ENCODE assay signal across 12 mouse cellular contexts in the genomic region with DNA sequence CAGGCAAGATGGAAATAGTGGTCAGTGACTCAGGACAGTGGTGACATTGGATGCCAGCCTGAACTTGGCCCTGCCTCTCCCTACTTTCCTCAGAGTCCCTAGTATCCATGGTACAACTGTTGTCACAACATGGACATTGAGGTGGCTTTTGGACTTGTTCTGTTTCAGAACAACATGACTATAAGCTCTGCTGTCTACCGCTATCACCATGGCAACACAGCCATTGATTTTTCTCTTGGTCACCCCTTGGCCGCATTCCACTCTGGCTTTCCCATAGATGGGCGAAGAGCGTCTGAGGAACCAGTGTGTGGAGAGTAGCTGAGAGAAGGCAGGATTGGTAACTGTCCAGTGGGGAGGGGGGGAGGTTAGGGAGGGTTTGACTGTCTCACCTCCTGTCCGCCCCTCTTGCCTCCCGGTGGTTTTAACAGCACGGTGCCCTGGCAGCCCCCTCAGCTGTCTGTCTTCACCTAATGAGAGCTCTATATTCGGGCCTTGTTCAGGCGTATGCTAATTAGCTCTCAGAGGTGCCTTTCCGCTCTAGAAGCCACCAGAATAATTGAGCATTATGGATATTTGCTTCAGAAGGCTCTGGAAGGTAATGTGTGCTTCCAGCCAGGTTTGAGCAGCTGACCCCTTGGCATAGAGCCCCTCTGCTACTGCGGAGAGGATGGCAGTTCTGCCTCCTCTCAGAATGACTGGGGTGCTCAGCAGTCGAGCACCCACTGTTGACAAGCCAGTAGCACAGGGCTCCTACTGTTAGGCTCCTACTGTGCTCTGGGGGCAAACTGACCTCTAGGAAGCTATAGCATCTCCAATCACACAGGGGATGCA. TPM values are rescaled to one million over a fixed set of nuclear protein-coding genes. Genes with fewer than 3 reads are reported as not detected.
DNase-seq lines count a peak whose midpoint lies in the region; ATAC-seq lines count a peak whose summit lies in the region.
"Had no signal": no experiment of that assay in that cellular context is flagged by ENCODE, and none has a peak within 500 bp of the region (broad histone marks: within the 10 kb centered on the region; RNA-seq: fewer than 3 reads in every experiment).

No protein-coding gene starts in this region.

- no peak overlapping the region for H3K9ac ChIP-seq in forebrain, embryonic 12.5 days
- H3K9ac ChIP-seq in liver, embryonic 13.5 days: no peak overlapping the region
- H3K9ac ChIP-seq in neural tube, embryonic 12.5 days: no peak overlapping the region
- H3K9ac ChIP-seq: heart, embryonic 13.5 days; limb, embryonic 12.5 days had no signal

- 30% methylated on average over 12 of the region's 12 CpGs for WGBS in forebrain, embryonic 12.5 days
- 62% methylated on average over 12 of the region's 12 CpGs for WGBS in liver, embryonic 13.5 days (ENCODE audit: insufficient replicate concordance)
- WGBS in neural tube, embryonic 12.5 days: 51% methylated on average over 12 of the region's 12 CpGs

- peak overlapping the region; percentile 68 for H3K27ac ChIP-seq in forebrain, embryonic 12.5 days
- H3K27ac ChIP-seq in liver, embryonic 13.5 days: no peak overlapping the region
- no peak overlapping the region; the same call in 1 of the 2 replicates for H3K27ac ChIP-seq in neural tube, embryonic 12.5 days
- H3K27ac ChIP-seq: heart, embryonic 13.5 days; limb, embryonic 12.5 days had no signal

- no peaks in the 10 kb centered on the region for H3K9me3 ChIP-seq in forebrain, embryonic 12.5 days
- no peaks in the 10 kb centered on the region for H3K9me3 ChIP-seq in liver, embryonic 13.5 days (replicated peaks)
- H3K9me3 ChIP-seq in neural tube, embryonic 12.5 days: no peaks in the 10 kb centered on the region
- H3K9me3 ChIP-seq: heart, embryonic 13.5 days; limb, embryonic 12.5 days had no signal

- H3K27me3 ChIP-seq in forebrain, embryonic 12.5 days: no peaks in the 10 kb centered on the region
- no peaks in the 10 kb centered on the region for H3K27me3 ChIP-seq in liver, embryonic 13.5 days
- no peaks in the 10 kb centered on the region for H3K27me3 ChIP-seq in neural tube, embryonic 12.5 days (replicated peaks)
- H3K27me3 ChIP-seq: heart, embryonic 13.5 days; limb, embryonic 12.5 days had no signal

- ATAC-seq in forebrain, embryonic 12.5 days (ENCODE audit: low FRiP score): peak; percentile 46; the same call in 1 of the 2 replicates
- ATAC-seq in liver, embryonic 13.5 days (ENCODE audit: low read depth): peak; percentile 49
- peak; percentile 50; the same call in 1 of the 2 replicates for ATAC-seq in neural tube, embryonic 12.5 days (ENCODE audit: low FRiP score, low read depth)
- ATAC-seq: intestine, embryonic 16.5 days had no signal

- no peak overlapping the region for H3K4me2 ChIP-seq in forebrain, embryonic 12.5 days
- H3K4me2 ChIP-seq in liver, embryonic 13.5 days: no peak overlapping the region
- no peak overlapping the region; the same call in 1 of the 2 replicates for H3K4me2 ChIP-seq in neural tube, embryonic 12.5 days (replicated peaks)
- H3K4me2 ChIP-seq: heart, embryonic 13.5 days; limb, embryonic 12.5 days had no signal

- peaks cover 26% of the 10 kb centered on the region for H3K4me1 ChIP-seq in forebrain, embryonic 12.5 days
- peaks cover 8% of the 10 kb centered on the region; the same call in 1 of the 2 replicates for H3K4me1 ChIP-seq in liver, embryonic 13.5 days (replicated peaks)
- H3K4me1 ChIP-seq in neural tube, embryonic 12.5 days: peaks cover 23% of the 10 kb centered on the region

- DNase-seq in embryo, embryonic 10 days (ENCODE audit: low spot score): peak; percentile 35
- no peak for DNase-seq in embryo, embryonic 9.5 days (ENCODE audit: extremely low spot score)
- no peak for DNase-seq in liver, embryonic 13.5 days
- DNase-seq in adipocyte (ENCODE audit: low spot score): no peak
- DNase-seq in kidney, postnatal 14 days: no peak
- DNase-seq in left cerebral cortex, adult 11 months (ENCODE audit: low spot score): no peak
- DNase-seq: B cell, adult 2 months had no signal

- H3K36me3 ChIP-seq in forebrain, embryonic 12.5 days (replicated peaks): no peaks in the 10 kb centered on the region
- peaks cover 9% of the 10 kb centered on the region; the same call in 1 of the 2 replicates for H3K36me3 ChIP-seq in liver, embryonic 13.5 days
- peaks cover 5% of the 10 kb centered on the region for H3K36me3 ChIP-seq in neural tube, embryonic 12.5 days

- no peak overlapping the region for H3K4me3 ChIP-seq in forebrain, embryonic 12.5 days (replicated peaks)
- H3K4me3 ChIP-seq in liver, embryonic 13.5 days (replicated peaks): no peak overlapping the region
- H3K4me3 ChIP-seq in neural tube, embryonic 12.5 days: no peak overlapping the region
- H3K4me3 ChIP-seq: heart, embryonic 13.5 days; limb, embryonic 12.5 days had no signal

RNA-seq across cellular contexts. Expression of a gene that starts 27.7 kb away (rescaled TPM):
- 11.2 and 12.0 TPM in 2 replicates for polyA plus RNA-seq in forebrain, embryonic 12.5 days (2016; fragmentation: Nextera tagmentation; extraction: Ambion mirVana)
- 5.1 and 5.5 TPM in 2 replicates for polyA plus RNA-seq in liver, embryonic 13.5 days (2015; fragmentation: Nextera tagmentation; extraction: Ambion mirVana)
- polyA plus RNA-seq in neural tube, embryonic 12.5 days (2016; fragmentation: Nextera tagmentation; extraction: Ambion mirVana): 10.4 and 11.8 TPM in 2 replicates

RNA-seq across cellular contexts. Expression of a gene that starts 57.0 kb away (rescaled TPM):
- 100 TPM in 2 replicates for polyA plus RNA-seq in forebrain, embryonic 12.5 days (2016; fragmentation: Nextera tagmentation; extraction: Ambion mirVana)
- 37.4 and 37.6 TPM in 2 replicates for polyA plus RNA-seq in liver, embryonic 13.5 days (2015; fragmentation: Nextera tagmentation; extraction: Ambion mirVana)
- 95.6 and 99.4 TPM in 2 replicates for polyA plus RNA-seq in neural tube, embryonic 12.5 days (2016; fragmentation: Nextera tagmentation; extraction: Ambion mirVana)
